Mouse (Mus musculus) granulocyte monocyte progenitor cell, adult 5-6 weeks (primary cell): Measurements from ENCODE around the gene Otogl. TPM values are rescaled to one million over a fixed set of nuclear protein-coding genes. Genes with fewer than 3 reads are reported as not detected.

Experiments
- ATAC-seq: replicated peaks from 2 replicates; pipeline ENCODE4 v1.8.0; 2016; ENCODE audit warnings: mild to moderate bottlenecking, moderate TSS enrichment, inconsistent platforms; ENCODE audit not compliant: poor library complexity, severe bottlenecking
- total RNA-seq, 2 experiments: library from RNA; stranded (forward) in 1 of 2; stranded (reverse) in 1 of 2; fragments of 200-712, 200-1000 nt in 1 of 2; fragments of >200 nt in 1 of 2; fragmentation: Nextera tagmentation in 1 of 2; gene quantifications; 2 replicates each; pipeline ENCODE4 v1.2.3; 2014 to 2017

The Otogl gene
- total RNA-seq, 2 experiments from 2014 or later, result 2.4 to 4.0 TPM

- ATAC-seq, result no peak
These were observed 192.1 kb downstream of the Otogl start, which contains the start of gene Ptprq for GRCm38 (mm10) chr10:107719806-107720205. TSS of gene Ptprq (minus strand) at chr10:107720051.

Other genes starting within 250 kb of the Otogl start
- gene Ptprq, start 192.1 kb downstream of the Otogl start, total RNA-seq (2014; fragmentation: Nextera tagmentation), result not detected in 2 replicates
- gene Ptprq, start 192.1 kb downstream of the Otogl start, total RNA-seq (2017), result not detected in 2 replicates